Mouse (Mus musculus) cerebellum, adult 9-11 months (tissue): ENCODE data around the gene Slc2a9.

Source experiments
- DNase-seq: peaks from one replicate; pipeline ENCODE4 v3.0.0; 2022

Slc2a9 gene

GRCm38 (mm10) chr5:38502992-38503391 lies at the start of gene Slc2a9:
Slc2a9 (minus strand) TSS chr5:38503143.
- DNase-seq, result no peak

GRCm38 (mm10) chr5:38552615-38553014 lies 49.7 kb upstream of the Slc2a9 start:
- no peak for DNase-seq

- DNase-seq, result no peak
These were observed 47.4 kb upstream of the Slc2a9 start for GRCm38 (mm10) chr5:38550221-38550768.

GRCm38 (mm10) chr5:38549461-38549909 lies 46.5 kb upstream of the Slc2a9 start:
- DNase-seq, result no peak

GRCm38 (mm10) chr5:38547375-38547774 lies 44.4 kb upstream of the Slc2a9 start:
- no peak for DNase-seq

GRCm38 (mm10) chr5:38544423-38545415 lies 41.8 kb upstream of the Slc2a9 start:
- no peak for DNase-seq

- peak; percentile 88 for DNase-seq
These were observed 40.7 kb upstream of the Slc2a9 start for GRCm38 (mm10) chr5:38543496-38544217.

- no peak for DNase-seq
These were observed 38.8 kb upstream of the Slc2a9 start for GRCm38 (mm10) chr5:38541728-38542127.

GRCm38 (mm10) chr5:38540898-38541297 lies 38.0 kb upstream of the Slc2a9 start:
- no peak for DNase-seq

GRCm38 (mm10) chr5:38538508-38538907 lies 35.6 kb upstream of the Slc2a9 start:
- DNase-seq, result no peak

- DNase-seq, result no peak
These were observed 34.9 kb upstream of the Slc2a9 start for GRCm38 (mm10) chr5:38537845-38538244.

- DNase-seq, result no peak
These were observed 33.9 kb upstream of the Slc2a9 start for GRCm38 (mm10) chr5:38536822-38537221.

- DNase-seq, result peak; percentile 93
These were observed 29.1 kb upstream of the Slc2a9 start for GRCm38 (mm10) chr5:38532084-38532483.

- no peak for DNase-seq
These were observed 26.9 kb upstream of the Slc2a9 start for GRCm38 (mm10) chr5:38529724-38530428.

GRCm38 (mm10) chr5:38522977-38523376 lies 20.0 kb upstream of the Slc2a9 start:
- no peak for DNase-seq

- no peak for DNase-seq
These were observed 17.9 kb upstream of the Slc2a9 start for GRCm38 (mm10) chr5:38520838-38521237.

- DNase-seq, result no peak
These were observed 13.3 kb upstream of the Slc2a9 start for GRCm38 (mm10) chr5:38516267-38516666.

GRCm38 (mm10) chr5:38512991-38513390 lies 10.0 kb upstream of the Slc2a9 start:
- no peak for DNase-seq

- no peak for DNase-seq
These were observed 6.6 kb upstream of the Slc2a9 start for GRCm38 (mm10) chr5:38509568-38509967.

- no peak for DNase-seq
These were observed 2.5 kb upstream of the Slc2a9 start for GRCm38 (mm10) chr5:38505435-38505765.

GRCm38 (mm10) chr5:38504747-38505434 lies 1.9 kb upstream of the Slc2a9 start:
- no peak for DNase-seq

GRCm38 (mm10) chr5:38504116-38504515 lies 1.2 kb upstream of the Slc2a9 start:
- DNase-seq, result no peak
